Mouse (Mus musculus): ENCODE measurements at regions not wholly inside any gene's neighbourhood (a gene's known extent, or its start where the extent isn't known, plus 50 kb on each side); places are given as distances from the start of the nearest gene placed in this dataset.

DNA sequence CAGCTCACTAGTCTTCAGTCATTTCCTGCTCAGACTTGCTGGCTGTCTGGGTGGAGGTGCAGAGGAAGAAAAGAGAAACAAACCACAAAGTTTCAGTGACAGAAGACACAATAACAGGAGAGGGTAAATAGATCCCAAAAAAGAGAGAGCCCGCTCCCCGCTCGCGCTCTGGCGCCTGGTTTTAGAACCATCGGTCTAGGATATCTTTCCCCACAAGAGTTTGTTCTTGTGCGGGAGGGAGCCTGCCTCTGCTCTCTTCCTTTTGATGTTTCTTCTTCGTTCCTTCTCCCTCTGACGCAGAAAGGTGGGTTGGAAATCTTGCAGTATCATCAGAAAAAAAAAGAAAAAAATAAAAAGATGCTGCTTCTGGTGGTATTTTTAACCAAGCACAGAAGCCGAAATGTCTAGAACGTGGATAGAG lies 71.3 kb upstream of the Zfp217 start:
- peak overlapping the region; percentile 40 for H3K4me3 ChIP-seq (ENCODE audit: low read length)
- H3K9me3 ChIP-seq (ENCODE audit: control insufficient read depth, low read length), result peaks cover 2% of the 10 kb centered on the region; the same call in 1 of the 2 replicates
- no peak for ATAC-seq (ENCODE audit: low FRiP score, low TSS enrichment)
- 5% methylated on average over 11 of the region's 11 CpGs for WGBS
- H3K9ac ChIP-seq (ENCODE audit: low read depth, low read length), result peak overlapping the region; percentile 58
- no peaks in the 10 kb centered on the region for H3K27me3 ChIP-seq (ENCODE audit: control insufficient read depth, insufficient read depth, low read length)
- H3K4me1 ChIP-seq (ENCODE audit: control insufficient read depth, insufficient read depth, low read length), result peaks cover 48% of the 10 kb centered on the region
- H3K36me3 ChIP-seq (ENCODE audit: control insufficient read depth, insufficient read depth, low read length), result no peaks in the 10 kb centered on the region
- H3K4me2 ChIP-seq (replicated peaks; ENCODE audit: low read depth, low read length), result peak overlapping the region; percentile 74
- H3K27ac ChIP-seq (ENCODE audit: low read depth, low read length), result peak overlapping the region; percentile 85

DNA sequence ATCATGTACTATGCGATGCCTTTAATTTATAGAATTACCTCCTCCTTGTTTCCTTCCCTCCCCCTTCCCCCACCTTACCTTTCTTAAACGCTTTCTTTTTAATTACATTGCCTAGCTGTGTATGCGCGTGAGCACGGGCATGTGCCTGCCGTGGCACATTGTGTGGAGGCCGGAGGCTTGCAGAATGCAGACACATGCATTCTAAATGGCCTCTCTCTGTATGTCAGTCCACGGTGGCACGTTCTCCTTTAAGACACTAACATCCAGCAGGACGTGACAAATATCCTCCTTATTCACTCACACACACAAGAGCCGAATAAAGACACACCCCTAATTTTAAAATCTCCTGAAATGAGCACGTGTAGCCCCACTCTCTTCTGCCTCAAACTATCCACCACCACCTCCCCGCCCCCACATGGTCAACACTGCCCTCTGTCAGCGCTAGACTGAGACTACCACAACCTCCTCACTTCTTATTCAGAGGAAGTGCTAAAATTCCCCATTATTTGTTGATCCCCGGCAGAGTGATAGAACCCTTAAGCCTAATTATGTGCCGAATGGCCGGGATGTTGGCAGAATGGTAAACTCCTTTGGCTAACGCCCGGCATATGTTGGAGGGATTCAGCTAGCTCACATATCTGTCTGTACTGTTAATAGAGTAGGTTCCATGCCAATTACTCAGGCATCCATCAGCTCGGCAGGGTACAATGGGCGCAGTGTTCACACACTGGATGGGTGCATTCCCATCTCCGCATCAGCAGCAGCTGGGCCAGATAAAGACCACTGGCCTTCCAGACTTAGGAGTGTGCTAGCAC lies 70.5 kb upstream of the Zfp217 start:
- H3K4me1 ChIP-seq (ENCODE audit: control insufficient read depth, insufficient read depth, low read length), result peaks cover 47% of the 10 kb centered on the region
- WGBS, result 9% methylated on average over 22 of the region's 22 CpGs
- ATAC-seq (ENCODE audit: low FRiP score, low TSS enrichment), result peak; percentile 54
- peak overlapping the region; percentile 74 for H3K4me2 ChIP-seq (replicated peaks; ENCODE audit: low read depth, low read length)
- peak overlapping the region; percentile 40; the same call in 1 of the 2 replicates for H3K4me3 ChIP-seq (ENCODE audit: low read length)
- no peaks in the 10 kb centered on the region for H3K36me3 ChIP-seq (ENCODE audit: control insufficient read depth, insufficient read depth, low read length)
- peak overlapping the region; percentile 2; the same call in 1 of the 2 replicates for H3K27ac ChIP-seq (ENCODE audit: low read depth, low read length)
- H3K27me3 ChIP-seq (ENCODE audit: control insufficient read depth, insufficient read depth, low read length), result no peaks in the 10 kb centered on the region
- H3K9ac ChIP-seq (ENCODE audit: low read depth, low read length), result no peak overlapping the region
- peaks cover 2% of the 10 kb centered on the region; the same call in 1 of the 2 replicates for H3K9me3 ChIP-seq (ENCODE audit: control insufficient read depth, low read length)

DNA sequence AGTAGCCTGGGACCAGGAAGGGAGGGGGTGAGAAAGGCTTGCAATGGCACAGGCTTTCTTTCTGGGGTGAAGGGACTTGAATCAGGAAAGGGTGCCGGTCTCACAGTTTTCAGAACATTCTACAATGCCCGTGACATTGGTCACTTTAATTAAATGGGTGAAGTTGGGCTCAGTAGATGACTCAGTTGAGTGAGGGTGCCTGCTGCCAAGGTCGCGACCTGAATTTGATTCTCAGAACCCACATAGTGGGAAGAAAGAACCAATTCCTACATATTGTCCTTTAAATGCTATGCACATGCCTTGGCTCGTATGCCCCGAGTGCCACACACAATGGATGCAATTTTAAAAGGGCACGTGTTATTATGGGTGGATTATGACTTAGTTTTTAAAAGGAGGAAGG lies 68.4 kb upstream of the Zfp217 start:
- H3K4me2 ChIP-seq (replicated peaks; ENCODE audit: low read depth, low read length), result no peak overlapping the region
- ATAC-seq (ENCODE audit: low FRiP score, low TSS enrichment), result no peak
- no peak overlapping the region for H3K9ac ChIP-seq (ENCODE audit: low read depth, low read length)
- H3K4me1 ChIP-seq (ENCODE audit: control insufficient read depth, insufficient read depth, low read length), result peaks cover 26% of the 10 kb centered on the region
- H3K27ac ChIP-seq (ENCODE audit: low read depth, low read length), result no peak overlapping the region
- no peak overlapping the region for H3K4me3 ChIP-seq (ENCODE audit: low read length)
- no peaks in the 10 kb centered on the region for H3K36me3 ChIP-seq (ENCODE audit: control insufficient read depth, insufficient read depth, low read length)
- H3K27me3 ChIP-seq (ENCODE audit: control insufficient read depth, insufficient read depth, low read length), result no peaks in the 10 kb centered on the region
- WGBS, result 93% methylated on average over 7 of the region's 7 CpGs
- H3K9me3 ChIP-seq (ENCODE audit: control insufficient read depth, low read length), result peaks cover 2% of the 10 kb centered on the region; the same call in 1 of the 2 replicates

DNA sequence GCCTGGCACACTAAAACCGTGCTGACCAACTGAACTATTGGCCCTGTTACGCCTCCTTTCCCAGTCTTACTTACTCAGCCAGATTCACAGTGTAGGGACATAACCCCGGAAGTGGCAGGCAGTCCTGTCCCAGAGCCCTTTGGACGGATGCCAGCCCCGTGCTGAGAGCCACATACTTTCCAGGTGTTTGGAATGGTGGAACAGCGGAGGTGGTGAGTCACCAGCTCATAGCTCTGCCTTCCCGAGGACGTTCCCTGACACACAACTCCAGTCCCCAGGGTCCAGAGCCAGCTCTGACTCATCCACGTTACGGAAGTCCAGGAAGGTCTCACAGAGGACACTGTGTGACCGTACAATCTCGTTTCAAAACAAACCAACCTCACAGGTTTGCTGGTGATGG lies 61.2 kb upstream of the Zfp217 start:
- H3K27ac ChIP-seq (ENCODE audit: low read depth, low read length), result no peak overlapping the region
- peak; percentile 55; the same call in 1 of the 2 replicates for ATAC-seq (ENCODE audit: low FRiP score, low TSS enrichment)

DNA sequence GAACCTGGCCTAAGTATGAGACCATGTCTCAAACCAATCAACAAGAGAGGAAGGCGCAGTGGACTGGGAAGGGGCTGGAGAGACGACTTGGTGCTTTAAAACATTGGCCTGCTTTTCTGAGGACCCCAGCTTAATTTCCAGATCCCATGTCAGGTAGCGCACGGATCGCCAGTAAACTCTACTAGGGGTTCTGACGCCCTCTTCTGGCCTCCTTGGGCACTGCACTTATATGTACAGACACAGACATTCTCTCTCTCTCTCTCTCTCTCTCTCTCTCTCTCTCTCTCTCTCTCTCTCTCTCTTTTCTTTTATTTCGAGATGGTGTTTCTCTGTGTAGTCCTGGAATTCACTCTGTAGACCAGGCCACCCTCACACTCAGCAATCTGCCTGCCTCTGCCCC lies 60.0 kb upstream of the Zfp217 start:
- no peak overlapping the region for H3K27ac ChIP-seq (ENCODE audit: low read depth, low read length)
- H3K9me3 ChIP-seq (ENCODE audit: control insufficient read depth, low read length), result no peaks in the 10 kb centered on the region
- H3K27me3 ChIP-seq (ENCODE audit: control insufficient read depth, insufficient read depth, low read length), result no peaks in the 10 kb centered on the region
- H3K4me1 ChIP-seq (ENCODE audit: control insufficient read depth, insufficient read depth, low read length), result peaks cover 16% of the 10 kb centered on the region
- H3K4me2 ChIP-seq (replicated peaks; ENCODE audit: low read depth, low read length), result no peak overlapping the region
- WGBS, result 85% methylated on average over 7 of the region's 7 CpGs
- H3K36me3 ChIP-seq (ENCODE audit: control insufficient read depth, insufficient read depth, low read length), result no peaks in the 10 kb centered on the region
- no peak for ATAC-seq (ENCODE audit: low FRiP score, low TSS enrichment)
- no peak overlapping the region for H3K4me3 ChIP-seq (ENCODE audit: low read length)
- H3K9ac ChIP-seq (ENCODE audit: low read depth, low read length), result no peak overlapping the region

More for the DNA sequence above, 61.2 kb upstream of the Zfp217 start:
- H3K9ac ChIP-seq (ENCODE audit: low read depth, low read length), result no peak overlapping the region
- WGBS, result 54% methylated on average over 12 of the region's 12 CpGs
- no peaks in the 10 kb centered on the region for H3K9me3 ChIP-seq (ENCODE audit: control insufficient read depth, low read length)
- H3K27me3 ChIP-seq (ENCODE audit: control insufficient read depth, insufficient read depth, low read length), result no peaks in the 10 kb centered on the region
- peaks cover 16% of the 10 kb centered on the region for H3K4me1 ChIP-seq (ENCODE audit: control insufficient read depth, insufficient read depth, low read length)
- no peak overlapping the region for H3K4me3 ChIP-seq (ENCODE audit: low read length)
- H3K36me3 ChIP-seq (ENCODE audit: control insufficient read depth, insufficient read depth, low read length), result no peaks in the 10 kb centered on the region
- H3K4me2 ChIP-seq (replicated peaks; ENCODE audit: low read depth, low read length), result no peak overlapping the region

DNA sequence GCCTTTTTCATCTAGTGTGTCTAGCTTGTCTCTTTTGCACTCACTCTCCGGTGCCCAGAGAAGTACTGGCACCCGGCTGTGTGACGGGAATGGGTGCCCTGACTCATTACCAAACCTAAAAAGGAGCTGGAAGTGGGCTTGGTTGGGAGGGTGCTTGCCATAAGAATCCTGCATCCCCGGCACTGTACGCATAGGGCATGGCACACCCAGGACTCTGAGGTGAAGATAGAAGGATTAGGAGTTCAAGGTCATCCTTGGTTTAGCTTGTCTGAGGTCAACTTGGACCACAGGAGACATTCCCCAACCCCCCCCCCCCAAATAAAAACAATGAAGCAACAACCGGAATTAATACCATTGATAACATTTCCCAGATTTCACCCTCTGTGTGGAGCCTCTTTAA lies 59.5 kb upstream of the Zfp217 start:
- no peak overlapping the region for H3K27ac ChIP-seq (ENCODE audit: low read depth, low read length)
- H3K9me3 ChIP-seq (ENCODE audit: control insufficient read depth, low read length), result no peaks in the 10 kb centered on the region
- no peak overlapping the region for H3K9ac ChIP-seq (ENCODE audit: low read depth, low read length)
- no peak for ATAC-seq (ENCODE audit: low FRiP score, low TSS enrichment)
- whole genome bisulfite sequencing, result 93% methylated on average over 6 of the region's 6 CpGs
- H3K4me2 ChIP-seq (replicated peaks; ENCODE audit: low read depth, low read length), result no peak overlapping the region
- no peaks in the 10 kb centered on the region for H3K36me3 ChIP-seq (ENCODE audit: control insufficient read depth, insufficient read depth, low read length)
- peaks cover 16% of the 10 kb centered on the region for H3K4me1 ChIP-seq (ENCODE audit: control insufficient read depth, insufficient read depth, low read length)
- no peaks in the 10 kb centered on the region for H3K27me3 ChIP-seq (ENCODE audit: control insufficient read depth, insufficient read depth, low read length)
- no peak overlapping the region for H3K4me3 ChIP-seq (ENCODE audit: low read length)

DNA sequence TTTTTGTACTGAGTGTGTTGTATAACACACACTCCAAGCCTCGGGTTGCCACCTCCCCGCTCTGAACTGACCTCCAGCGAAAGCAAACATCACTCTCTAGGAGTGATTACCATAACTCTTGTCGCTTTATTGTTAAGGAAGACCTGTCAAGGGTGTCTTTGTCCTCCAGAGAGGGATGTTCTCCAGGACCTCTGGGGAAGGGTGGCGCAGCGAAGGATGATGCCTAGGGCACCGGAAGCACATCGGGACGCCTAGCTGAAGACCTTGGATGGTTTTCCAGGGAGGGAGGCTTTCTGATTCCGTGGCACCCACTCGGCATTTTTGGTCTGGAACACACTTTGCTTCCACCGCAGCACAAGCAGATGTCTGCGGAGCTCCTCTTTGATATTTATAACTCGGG lies 59.0 kb upstream of the Zfp217 start:
- Histone ChIP-seq H3K4me1 (ENCODE audit: control insufficient read depth, insufficient read depth, low read length) (peaks cover 16% of the 10 kb centered on the region), H3K4me2 (replicated peaks; ENCODE audit: low read depth, low read length) (no peak overlapping the region), H3K9ac (ENCODE audit: low read depth, low read length) (no peak overlapping the region), H3K4me3 (ENCODE audit: low read length) (no peak overlapping the region), H3K27ac (ENCODE audit: low read depth, low read length) (0 out of 2 replicates have a peak overlapping the region, but pooled peaks have one; percentile 26), H3K9me3 (ENCODE audit: control insufficient read depth, low read length) (no peaks in the 10 kb centered on the region), H3K27me3 (ENCODE audit: control insufficient read depth, insufficient read depth, low read length) (no peaks in the 10 kb centered on the region), H3K36me3 (ENCODE audit: control insufficient read depth, insufficient read depth, low read length) (no peaks in the 10 kb centered on the region)
- no peak for ATAC-seq (ENCODE audit: low FRiP score, low TSS enrichment)
- WGBS, result 54% methylated on average over 14 of the region's 14 CpGs

DNA sequence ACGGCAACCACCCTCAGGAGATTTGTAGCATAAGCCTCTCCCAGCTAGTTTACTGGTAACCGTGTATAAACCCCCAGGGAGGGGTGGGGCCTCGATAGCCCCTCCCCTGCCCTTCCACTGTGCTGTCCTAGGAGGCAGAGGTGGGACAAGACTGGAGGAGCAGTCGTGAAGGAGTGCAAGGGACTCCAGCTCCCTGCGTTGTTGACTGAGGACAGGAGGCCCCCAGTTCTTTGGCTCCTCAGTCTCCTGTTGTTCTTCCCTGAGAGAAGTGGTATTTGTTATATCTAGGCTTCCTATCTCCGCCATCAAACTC lies 58.5 kb upstream of the Zfp217 start:
- H3K27ac ChIP-seq (ENCODE audit: low read depth, low read length), result 0 out of 2 replicates have a peak overlapping the region, but pooled peaks have one; percentile 26
- ATAC-seq (ENCODE audit: low FRiP score, low TSS enrichment), result peak; percentile 54

More for the DNA sequence above, 58.5 kb upstream of the Zfp217 start:
- H3K27me3 ChIP-seq (ENCODE audit: control insufficient read depth, insufficient read depth, low read length), result no peaks in the 10 kb centered on the region
- H3K9ac ChIP-seq (ENCODE audit: low read depth, low read length), result no peak overlapping the region
- H3K4me3 ChIP-seq (ENCODE audit: low read length), result no peak overlapping the region
- no peaks in the 10 kb centered on the region for H3K9me3 ChIP-seq (ENCODE audit: control insufficient read depth, low read length)
- 10% methylated on average over 6 of the region's 6 CpGs for WGBS
- peaks cover 16% of the 10 kb centered on the region for H3K4me1 ChIP-seq (ENCODE audit: control insufficient read depth, insufficient read depth, low read length)
- H3K4me2 ChIP-seq (replicated peaks; ENCODE audit: low read depth, low read length), result peak overlapping the region; percentile 48
- H3K36me3 ChIP-seq (ENCODE audit: control insufficient read depth, insufficient read depth, low read length), result no peaks in the 10 kb centered on the region
